Mouse (Mus musculus) heart, adult 10 weeks (tissue): ENCODE measurements around the gene Ace2. TPM values are rescaled to one million over a fixed set of nuclear protein-coding genes. Genes with fewer than 3 reads are reported as not detected.

Experiments
- polyA plus RNA-seq: library from polyadenylated mRNA; stranded (reverse); fragments of 350-450 nt; fragmentation: Illumina TruSeq; extraction: RNeasy Lipid Tissue Mini Kit (QIAGEN cat#74804); gene quantifications from one replicate; pipeline ENCODE4 v1.2.3, GENCODE M21; 2014; ENCODE audit warnings: low read depth, low replicate concordance

Ace2 gene
- 1.7 TPM for polyA plus RNA-seq

GRCm38 (mm10) chrX:164139032-164139431 lies at the start of gene Ace2:
Ace2 (plus strand) TSS chrX:164139332.

Other genes starting within 250 kb of the Ace2 start
- 31.9 TPM for gene Ap1s2, start 230.3 kb upstream of the Ace2 start, polyA plus RNA-seq
- 17.8 TPM for gene Zrsr2, start 180.7 kb upstream of the Ace2 start, polyA plus RNA-seq
- 1.4 TPM for gene Car5b, start 111.3 kb upstream of the Ace2 start, polyA plus RNA-seq
- gene Siah1b, start 62.8 kb upstream of the Ace2 start, polyA plus RNA-seq = 4.6 TPM
- not detected for gene Cltrn, start 50.5 kb upstream of the Ace2 start, polyA plus RNA-seq
- 3.5 TPM for gene Bmx, start 118.9 kb downstream of the Ace2 start, polyA plus RNA-seq
- gene Pir, start 130.0 kb downstream of the Ace2 start, polyA plus RNA-seq = 11.8 TPM
- 2.7 TPM for gene Vegfd, start 234.0 kb downstream of the Ace2 start, polyA plus RNA-seq